Mouse (Mus musculus): ENCODE measurements around the gene Rbmxl1. TPM values are rescaled to one million over a fixed set of nuclear protein-coding genes. Genes with fewer than 3 reads are reported as not detected.

Rbmxl1 gene
- polyA plus RNA-seq, 1 experiment: 59.4 TPM

DNA sequence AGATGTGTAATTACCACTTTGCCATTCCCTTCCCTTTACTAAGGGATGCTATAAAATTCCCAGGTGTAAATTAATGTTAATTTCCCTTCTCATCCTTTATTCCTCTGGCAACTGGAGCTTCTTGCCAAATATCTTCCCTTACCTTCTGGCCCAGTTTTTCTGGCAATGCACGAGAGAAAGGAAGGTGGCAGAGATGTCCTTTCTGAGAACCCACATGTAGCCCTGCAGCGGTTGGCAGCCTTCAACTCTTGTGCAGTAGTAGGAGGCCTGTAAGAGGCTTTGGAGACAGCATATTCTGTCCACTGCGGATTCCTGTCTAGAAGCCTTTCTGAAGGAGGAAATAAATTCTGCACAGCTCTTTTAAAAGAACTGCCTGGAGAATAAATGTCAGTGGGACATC, 52.3 kb downstream of the Rbmxl1 start:
- TF ChIP-seq CTCF (IDR thresholded peaks at IDR 0.05; ENCODE audit: borderline replicate concordance, control insufficient read depth, extremely low read depth, insufficient read depth, low read length, poor library complexity) (no peak), POLR2A (IDR thresholded peaks at IDR 0.05; ENCODE audit: control insufficient read depth, extremely low read depth, insufficient read depth, low read length, poor library complexity) (no peak)
- no peak for DNase-seq
- Histone ChIP-seq H3K4me3 (ENCODE audit: control insufficient read depth, insufficient read depth, low read length) (no peak overlapping the region), H3K4me1 (replicated peaks; ENCODE audit: control insufficient read depth, insufficient read depth, low read length) (no peaks in the 10 kb centered on the region), H3K27me3 (ENCODE audit: control insufficient read depth, insufficient read depth, low read length) (no peaks in the 10 kb centered on the region), H3K27ac (ENCODE audit: control insufficient read depth, insufficient read depth, low read length) (no peak overlapping the region), H3K36me3 (ENCODE audit: control insufficient read depth, insufficient read depth, low read length) (no peaks in the 10 kb centered on the region)
- 82% methylated on average over 3 of the region's 3 CpGs for WGBS

Other genes starting within 250 kb of the Rbmxl1 start
- gene Pou4f2, start 72.3 kb downstream of the Rbmxl1 start, polyA plus RNA-seq (2012; rRNA removed): 0.06 TPM in 1 of 2 replicates, not detected in the other
- gene Slc10a7, start 448 bp upstream of the Rbmxl1 start, polyA plus RNA-seq (2012; rRNA removed): 22.1 and 24.3 TPM in 2 replicates